17 mouse cellular contexts compared by ENCODE assay signal in the genomic region with DNA sequence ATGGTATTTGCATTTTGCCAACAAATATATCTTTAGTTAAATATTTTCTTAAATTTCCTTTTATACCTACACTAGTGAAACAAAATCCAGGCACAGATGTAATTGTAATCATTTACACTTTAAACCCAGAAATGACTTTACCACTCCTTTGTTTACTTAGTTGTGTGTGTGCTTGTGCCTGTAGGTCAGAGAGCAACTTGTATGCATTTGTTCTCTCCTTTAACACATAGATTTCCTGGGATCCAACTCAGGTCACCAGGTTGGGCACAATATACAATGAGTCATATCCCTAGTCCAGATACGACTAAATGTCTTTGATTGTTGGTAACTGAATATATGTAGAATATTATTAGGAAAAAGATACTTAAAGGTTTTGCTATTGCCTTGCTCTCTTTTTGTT.
"Had no signal": no experiment of that assay in that cellular context is flagged by ENCODE, and none has a peak within 500 bp of the region (broad histone marks: within the 10 kb centered on the region; RNA-seq: fewer than 3 reads in every experiment).

No protein-coding gene starts in this region.

- H3K4me3 ChIP-seq: layer of hippocampus, adult 2 months; limb, embryonic 10.5 days; midbrain, embryonic 10.5 days; myocyte; neural tube, embryonic 15.5 days had no signal

- DNase-seq: kidney, adult 9 months; kidney, postnatal 36 days; lung, adult 2 months; lung, postnatal 10 days; lung, postnatal 4 days; midbrain, embryonic 14.5 days; right cerebral cortex, adult 18-20 months; right cerebral cortex, postnatal 25 days; thymus, postnatal 4 days had no signal

- H3K27me3 ChIP-seq: neural tube, embryonic 15.5 days had no signal

- H3K9me3 ChIP-seq: limb, embryonic 10.5 days; midbrain, embryonic 10.5 days; neural tube, embryonic 15.5 days had no signal

- H3K4me2 ChIP-seq: neural tube, embryonic 15.5 days had no signal

- H3K36me3 ChIP-seq: limb, embryonic 10.5 days; midbrain, embryonic 10.5 days; neural tube, embryonic 15.5 days had no signal

- H3K9ac ChIP-seq: neural tube, embryonic 15.5 days had no signal

- ATAC-seq: hindbrain, embryonic 16.5 days; inflammation-experienced regulatory T-cells, adult 6 months had no signal

- H3K27ac ChIP-seq: kidney, postnatal 0 days; layer of hippocampus, adult 2 months; limb, embryonic 10.5 days; midbrain, embryonic 10.5 days; neural tube, embryonic 15.5 days had no signal
